Mouse (Mus musculus) E14TG2a.4 (cell line): Measurements from ENCODE around the gene Cdh13.

Source experiments
- H3K27me3 ChIP-seq: 2 replicates; pipeline ENCODE4 v1.6.1; 2014; ENCODE audit warnings: low read length, control low read depth; ENCODE audit not compliant: insufficient read depth
- H3K36me3 ChIP-seq: 2 replicates; pipeline ENCODE4 v1.6.1; 2014; ENCODE audit warnings: low read length, control low read depth; ENCODE audit not compliant: insufficient read depth
- H3K4me1 ChIP-seq: replicated peaks from 2 replicates; pipeline ENCODE4 v1.6.1; 2014; ENCODE audit warnings: low read depth, low read length, control low read depth
- H3K4me3 ChIP-seq: replicated peaks from 2 replicates; pipeline ENCODE4 v1.5.1; 2014; ENCODE audit warnings: mild to moderate bottlenecking, low read length
- H3K9me3 ChIP-seq: 2 replicates; pipeline ENCODE4 v1.6.1; 2014; ENCODE audit warnings: low read length, control low read depth
- CTCF ChIP-seq: conservative IDR thresholded peaks from 2 replicates; pipeline ENCODE4 v1.5.1; 2014; ENCODE audit warnings: low read length
- NANOG ChIP-seq: IDR thresholded peaks from 2 replicates; pipeline ENCODE4 v1.6.1; 2014; ENCODE audit warnings: borderline replicate concordance, low read length, mixed read lengths
- POU5F1 ChIP-seq: IDR thresholded peaks from 2 replicates; pipeline ENCODE4 v1.6.1; 2014; ENCODE audit warnings: low read length, borderline replicate concordance

The Cdh13 gene

DNA sequence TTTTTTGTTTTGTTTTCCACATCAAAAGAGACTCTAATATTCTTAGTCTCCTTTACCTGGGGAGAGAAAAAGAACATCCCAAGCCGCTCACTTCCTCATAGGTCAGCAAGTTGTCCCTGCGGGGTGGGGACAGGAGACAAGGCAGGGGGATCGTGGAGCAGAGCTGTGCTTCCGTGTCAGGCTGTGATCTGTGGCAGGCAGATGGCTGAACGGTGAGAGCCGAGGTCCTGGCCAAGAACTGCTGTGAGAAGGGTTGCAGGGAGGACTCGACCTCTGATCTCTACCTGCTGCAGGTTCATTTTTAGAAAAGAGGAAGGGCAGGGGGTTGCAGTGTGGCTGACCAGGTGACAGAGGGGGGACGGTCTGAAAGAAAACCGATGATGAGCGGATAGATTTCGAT, 749.9 kb downstream of the Cdh13 start:
- Histone ChIP-seq H3K4me3 (no peak overlapping the region), H3K4me1 (no peaks in the 10 kb centered on the region), H3K27me3 (no peaks in the 10 kb centered on the region), H3K36me3 (no peaks in the 10 kb centered on the region), H3K9me3 (peaks cover 11% of the 10 kb centered on the region; the same call in 1 of the 2 replicates)
- TF ChIP-seq POU5F1 (no peak), CTCF (no peak), NANOG (no peak)

DNA sequence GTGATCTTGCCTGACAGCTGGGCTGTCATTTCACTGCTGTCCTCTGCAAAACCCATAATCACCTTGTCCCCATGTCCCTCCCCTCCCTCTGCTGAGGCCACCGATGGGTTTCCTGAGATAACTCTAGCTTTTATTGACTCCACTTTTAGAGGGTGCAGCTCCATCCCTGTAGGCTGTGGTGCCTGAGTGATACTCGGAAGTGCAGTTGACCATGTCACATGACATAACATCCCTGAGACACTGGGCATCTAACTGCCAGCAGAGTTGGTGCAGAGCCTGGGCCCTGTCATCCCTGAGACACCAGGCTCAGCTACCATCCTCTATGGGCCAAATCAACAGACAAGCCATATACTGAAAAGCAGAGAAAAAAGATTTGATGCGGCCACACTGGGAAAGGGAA, 750.5 kb downstream of the Cdh13 start:
- Histone ChIP-seq H3K4me1 (no peaks in the 10 kb centered on the region), H3K4me3 (no peak overlapping the region), H3K9me3 (peaks cover 11% of the 10 kb centered on the region; the same call in 1 of the 2 replicates), H3K36me3 (no peaks in the 10 kb centered on the region), H3K27me3 (no peaks in the 10 kb centered on the region)
- TF ChIP-seq NANOG = no peak

DNA sequence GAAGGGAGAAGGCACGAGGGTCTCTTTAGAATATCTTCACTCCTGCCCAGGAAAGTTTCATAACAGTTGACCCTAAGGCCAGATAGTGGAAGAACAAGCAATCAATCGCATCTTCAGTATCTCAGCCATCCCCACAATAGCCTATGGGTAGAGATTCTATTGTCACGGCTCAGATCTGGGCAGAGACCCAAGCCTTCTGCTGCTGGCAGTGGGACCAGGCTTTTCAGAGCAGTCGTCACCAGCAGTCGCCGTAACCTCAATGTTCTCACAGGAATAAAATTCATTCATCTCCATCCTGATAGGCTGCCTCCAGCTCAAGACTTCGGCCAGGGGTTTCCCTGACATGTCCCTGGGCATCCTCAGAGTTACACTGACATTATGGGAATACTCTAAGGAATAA, 751.6 kb downstream of the Cdh13 start:
- Histone ChIP-seq H3K27me3 (no peaks in the 10 kb centered on the region), H3K9me3 (peaks cover 11% of the 10 kb centered on the region; the same call in 1 of the 2 replicates), H3K36me3 (no peaks in the 10 kb centered on the region), H3K4me3 (no peak overlapping the region), H3K4me1 (no peaks in the 10 kb centered on the region)
- TF ChIP-seq CTCF (no peak), NANOG (no peak), POU5F1 (no peak)

DNA sequence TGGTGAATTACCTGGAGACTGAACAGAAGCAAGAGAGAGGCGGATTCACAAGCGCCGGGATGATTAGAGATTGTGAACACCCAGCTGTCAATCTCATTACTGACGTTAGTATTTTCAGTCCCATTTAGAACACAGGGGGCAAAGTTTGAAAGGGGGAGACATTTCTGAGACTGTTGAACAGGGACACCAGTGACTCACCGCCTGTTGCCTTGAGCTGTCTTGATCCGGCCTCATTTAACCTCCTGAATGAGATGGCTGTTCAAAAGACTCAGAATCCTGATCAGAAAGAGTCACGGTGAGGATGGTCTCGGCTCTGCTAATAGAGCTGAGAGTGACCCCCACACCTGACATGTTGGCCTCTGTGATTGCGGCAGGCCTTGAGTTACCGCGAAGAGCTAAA, 754.0 kb downstream of the Cdh13 start:
- TF ChIP-seq CTCF = no peak
- TF ChIP-seq NANOG = no peak
- TF ChIP-seq POU5F1 = no peak
- Histone ChIP-seq H3K4me1 (no peaks in the 10 kb centered on the region), H3K9me3 (peaks cover 24% of the 10 kb centered on the region), H3K36me3 (no peaks in the 10 kb centered on the region), H3K27me3 (no peaks in the 10 kb centered on the region), H3K4me3 (no peak overlapping the region)

DNA sequence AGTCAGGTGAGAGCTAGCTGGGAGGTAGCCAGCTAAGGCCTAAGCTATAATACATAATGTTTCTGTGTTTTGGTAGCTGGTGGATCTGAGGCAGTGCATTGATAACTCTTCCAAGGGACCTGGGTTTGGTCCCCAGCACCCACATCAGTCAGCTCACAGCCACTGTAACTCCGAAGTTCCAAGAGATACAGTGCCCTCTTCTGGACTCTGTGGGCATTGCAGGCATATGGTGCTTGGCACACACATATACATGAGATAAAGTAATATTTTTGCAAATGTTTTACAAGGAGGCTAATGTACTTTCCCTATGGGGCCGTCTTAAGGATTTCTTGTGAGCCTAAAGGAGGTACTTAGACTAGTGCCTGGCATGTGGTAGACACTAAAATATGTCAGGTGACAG, 755.8 kb downstream of the Cdh13 start:
- H3K4me3 ChIP-seq = no peak overlapping the region
- TF ChIP-seq POU5F1 (no peak), CTCF (peak; percentile 52)
- H3K27me3 ChIP-seq = no peaks in the 10 kb centered on the region

DNA sequence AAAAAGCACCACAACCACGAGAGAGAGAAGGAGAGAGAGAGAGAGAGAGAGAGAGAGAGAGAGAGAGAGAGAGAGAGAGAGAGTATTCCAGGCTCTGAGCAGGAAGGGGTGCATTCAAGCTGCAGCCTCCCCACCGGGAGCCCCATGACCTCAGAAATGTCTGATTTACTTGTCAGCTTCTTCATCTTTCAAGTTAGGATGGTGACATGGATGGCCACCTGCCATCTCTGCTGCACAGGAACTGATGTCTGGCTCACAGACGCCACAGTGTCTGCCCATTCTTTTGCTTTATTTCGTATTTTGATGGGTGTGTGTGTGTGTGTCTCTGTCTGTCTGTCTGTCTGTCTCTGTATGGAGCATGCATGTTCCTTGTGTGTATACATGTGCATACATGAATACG, 774.3 kb downstream of the Cdh13 start:
- Histone ChIP-seq H3K4me1 (no peaks in the 10 kb centered on the region), H3K36me3 (no peaks in the 10 kb centered on the region), H3K4me3 (no peak overlapping the region), H3K9me3 (peaks cover 38% of the 10 kb centered on the region), H3K27me3 (no peaks in the 10 kb centered on the region)
- no peak for TF ChIP-seq NANOG
- no peak for TF ChIP-seq CTCF
- TF ChIP-seq POU5F1 = no peak

More for the DNA sequence above, 755.8 kb downstream of the Cdh13 start:
- peaks cover 38% of the 10 kb centered on the region for H3K9me3 ChIP-seq
- H3K4me1 ChIP-seq = no peaks in the 10 kb centered on the region
- no peaks in the 10 kb centered on the region for H3K36me3 ChIP-seq

DNA sequence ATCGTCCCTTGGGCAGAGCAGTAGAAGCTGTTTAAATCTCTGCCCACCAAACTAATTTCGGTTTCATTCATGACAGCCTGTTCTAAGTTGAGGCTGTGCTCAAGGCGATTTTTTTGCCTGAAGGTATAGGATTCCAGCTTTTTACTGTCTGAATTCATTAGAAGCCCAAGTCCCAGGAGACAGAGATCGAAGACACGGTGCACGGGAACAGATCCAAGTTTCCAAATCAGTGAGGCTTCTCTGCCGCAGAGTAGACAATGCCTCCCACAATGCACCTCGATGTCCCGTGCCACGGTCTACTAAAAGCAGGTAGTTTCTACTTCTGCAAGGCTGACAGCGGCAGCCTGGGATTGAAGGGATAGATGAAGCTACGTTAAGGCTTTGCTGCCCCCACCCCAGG, 778.1 kb downstream of the Cdh13 start:
- TF ChIP-seq CTCF = no peak
- TF ChIP-seq NANOG = no peak
- no peak for TF ChIP-seq POU5F1
- H3K9me3 ChIP-seq = 0 out of 2 replicates have a peak, but pooled peaks cover 4% of the 10 kb centered on the region
- H3K4me3 ChIP-seq = no peak overlapping the region
- no peaks in the 10 kb centered on the region for H3K4me1 ChIP-seq
- no peaks in the 10 kb centered on the region for H3K36me3 ChIP-seq
- H3K27me3 ChIP-seq = peaks cover 2% of the 10 kb centered on the region; the same call in 1 of the 2 replicates

DNA sequence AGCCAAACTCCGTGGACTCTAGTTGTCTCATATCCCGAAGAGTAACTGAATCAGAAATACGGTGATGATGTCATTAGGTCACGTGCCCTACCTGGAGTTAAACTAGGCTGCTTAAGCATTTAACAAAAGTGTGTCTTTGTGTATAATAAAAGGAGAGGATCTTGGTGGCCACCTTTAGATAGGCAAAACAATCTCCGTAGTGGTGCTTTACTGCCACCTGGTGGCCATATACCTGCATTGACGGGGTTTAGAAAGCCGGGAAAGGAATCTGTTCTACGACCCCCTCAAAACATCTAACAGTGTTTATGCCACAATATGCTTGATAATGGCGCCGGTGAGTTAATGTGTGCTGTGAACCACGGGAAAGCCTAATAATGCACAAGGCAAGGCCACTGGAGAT, 781.0 kb downstream of the Cdh13 start:
- no peak overlapping the region for H3K4me3 ChIP-seq
- no peaks in the 10 kb centered on the region for H3K9me3 ChIP-seq
- no peaks in the 10 kb centered on the region for H3K36me3 ChIP-seq
- peaks cover 2% of the 10 kb centered on the region; the same call in 1 of the 2 replicates for H3K27me3 ChIP-seq
- H3K4me1 ChIP-seq = no peaks in the 10 kb centered on the region
- no peak for TF ChIP-seq NANOG
- peak; percentile 88 for TF ChIP-seq CTCF

DNA sequence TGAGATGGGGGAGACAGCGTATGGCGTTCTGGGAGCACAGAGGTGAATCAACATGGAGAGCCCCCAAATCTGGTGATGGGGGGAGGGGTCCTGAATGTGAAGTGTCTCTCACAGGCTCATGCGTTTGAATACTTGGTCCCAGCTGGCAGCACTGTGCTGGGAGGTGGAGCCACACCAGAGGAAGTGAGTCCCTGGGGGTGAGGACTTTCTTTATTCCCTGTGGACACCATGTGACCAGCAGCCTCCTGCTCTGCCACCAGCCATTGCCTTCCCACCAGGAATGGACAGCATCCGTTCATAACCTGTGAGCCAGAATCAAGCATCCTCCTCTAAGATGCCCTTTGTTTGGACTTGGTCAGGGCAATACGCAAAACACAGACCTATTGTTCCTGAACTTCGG, 788.8 kb downstream of the Cdh13 start:
- no peak for TF ChIP-seq POU5F1
- no peak for TF ChIP-seq CTCF
- no peak for TF ChIP-seq NANOG
- H3K4me1 ChIP-seq = no peaks in the 10 kb centered on the region
- no peak overlapping the region for H3K4me3 ChIP-seq
- H3K36me3 ChIP-seq = no peaks in the 10 kb centered on the region
- no peaks in the 10 kb centered on the region for H3K27me3 ChIP-seq
- H3K9me3 ChIP-seq = no peaks in the 10 kb centered on the region
